Mouse (Mus musculus) layer of hippocampus, adult 18-20 months (tissue): ENCODE data around the gene Xpc. TPM values are rescaled to one million over a fixed set of nuclear protein-coding genes. Genes with fewer than 3 reads are reported as not detected.

ENCODE experiments used
- DNase-seq, 2 experiments: peaks; one replicate each; pipeline ENCODE4 v3.0.0; 2022; ENCODE audit warnings: low spot score in 2 of 2
- long read RNA-seq: library from polyadenylated mRNA; stranded (forward); transcript quantifications from one replicate; pipeline ENCODE4 v2.0.0, GENCODE M21; 2021
- total RNA-seq, 2 experiments: library from RNA; stranded (reverse); gene quantifications; 2 replicates each; pipeline ENCODE4 v1.2.3; 2021

Gene Xpc
- total RNA-seq = 10 to 100 TPM; 11.8 to 14.6 TPM
- long read RNA-seq, transcript Xpc-201 (16 exons, 3,634 nt) = major isoform, 24 of 28 reads
- long read RNA-seq, partial matches to known transcripts = 2 of 28 reads
- long read RNA-seq, other reads (novel, unspliced or antisense) = 2 of 28 reads

DNA sequence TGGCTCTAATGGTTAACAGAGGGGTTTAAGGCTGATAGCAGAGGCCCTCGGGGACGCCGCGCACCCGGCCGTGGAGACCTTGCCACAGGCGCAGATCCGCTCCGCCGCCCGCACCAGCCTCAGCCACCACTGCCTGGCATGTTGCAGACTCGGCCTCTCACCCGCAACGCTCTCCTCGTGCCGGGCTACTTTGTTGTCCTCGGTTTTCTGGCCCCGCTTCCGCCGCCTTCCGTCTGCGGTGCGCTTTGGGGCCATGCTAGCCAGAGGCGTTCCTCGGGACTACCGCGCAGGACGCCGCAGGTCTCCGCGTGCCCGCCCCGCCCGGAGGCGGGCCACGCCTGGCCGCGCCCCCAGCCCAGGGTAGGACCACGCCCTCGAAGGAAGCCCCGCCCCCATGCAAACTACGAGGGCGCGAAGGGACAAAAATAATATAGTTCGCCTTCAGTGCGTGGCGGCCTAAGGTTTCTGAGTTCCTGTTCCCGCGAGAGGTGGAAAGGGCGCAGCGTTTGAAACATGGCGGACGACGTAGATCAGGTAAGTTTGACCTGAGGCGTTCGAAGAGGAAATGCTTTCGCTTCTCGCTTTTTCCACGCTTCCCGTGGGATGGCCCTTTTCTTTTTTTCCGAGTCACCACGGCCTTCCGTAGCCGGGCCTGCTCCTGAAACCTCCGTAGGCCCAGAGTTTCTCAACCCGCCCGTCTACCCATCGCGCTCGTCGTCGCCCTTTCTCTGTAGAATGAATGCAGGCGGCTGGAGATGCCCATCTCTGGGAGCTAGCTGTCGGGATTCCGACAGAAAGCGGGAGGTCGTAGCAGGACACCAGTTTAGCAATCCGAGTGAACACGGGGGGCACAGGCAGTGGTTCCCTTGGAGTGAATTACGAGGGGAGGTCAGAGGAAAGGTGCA is at the start of gene Xpc, which contains the start of gene Lsm3:
TSS of gene Xpc (minus strand) at position 344 of the 905 bp plus-strand sequence.
TSS of gene Lsm3 (plus strand) at position 384 of the 905 bp plus-strand sequence.
- peak; percentile 97 to 99 for DNase-seq

- DNase-seq = no peak
Observed at GRCm38 (mm10) chr6:91563031-91563430, 47.3 kb upstream of the Xpc start.

GRCm38 (mm10) chr6:91560186-91560585 is 44.5 kb upstream of the Xpc start:
- DNase-seq = no peak

GRCm38 (mm10) chr6:91559371-91559770 is 43.7 kb upstream of the Xpc start:
- DNase-seq = peak; percentile 75 to 85

DNA sequence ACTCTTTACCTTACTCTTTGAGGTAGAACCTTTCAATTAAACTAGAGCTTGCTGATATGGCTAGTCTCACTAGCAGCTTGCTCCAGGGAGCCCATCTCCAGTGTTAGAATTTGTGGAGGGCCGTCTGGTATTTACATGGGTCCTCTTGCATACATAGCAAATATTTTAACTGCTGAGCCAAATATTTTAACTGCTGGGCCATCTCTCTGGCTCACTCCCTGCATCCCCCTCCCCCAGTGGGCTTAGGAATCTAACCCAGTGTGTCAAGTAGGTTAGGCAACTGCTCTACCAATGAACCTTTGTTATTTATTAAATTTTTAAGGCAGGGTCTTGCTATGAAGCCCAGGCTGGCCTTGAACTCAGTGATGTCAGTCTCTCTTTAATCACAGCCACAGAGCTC is 42.9 kb upstream of the Xpc start:
- DNase-seq = no peak

GRCm38 (mm10) chr6:91552693-91553092 is 37.0 kb upstream of the Xpc start:
- no peak for DNase-seq

DNA sequence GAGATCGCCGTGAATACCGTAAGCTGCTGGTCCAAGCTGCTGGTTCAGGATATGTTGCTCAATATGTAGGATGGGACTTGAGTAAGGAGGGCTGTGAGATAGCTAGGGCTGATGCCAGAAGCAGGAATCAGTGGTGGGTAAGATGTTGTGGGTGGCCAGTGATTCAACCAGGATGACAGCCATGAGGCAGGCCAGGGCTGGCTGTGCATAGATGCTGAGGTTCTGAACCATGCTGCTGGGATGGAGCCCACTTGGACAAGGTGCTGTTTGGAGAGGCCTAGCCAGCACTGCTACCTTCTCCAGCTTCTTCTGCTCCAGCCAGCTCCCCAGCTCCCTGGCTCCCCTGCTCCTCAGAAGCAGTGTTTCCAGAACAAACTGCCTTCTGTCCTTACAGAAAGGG is 36.0 kb upstream of the Xpc start:
- DNase-seq = no peak

DNA sequence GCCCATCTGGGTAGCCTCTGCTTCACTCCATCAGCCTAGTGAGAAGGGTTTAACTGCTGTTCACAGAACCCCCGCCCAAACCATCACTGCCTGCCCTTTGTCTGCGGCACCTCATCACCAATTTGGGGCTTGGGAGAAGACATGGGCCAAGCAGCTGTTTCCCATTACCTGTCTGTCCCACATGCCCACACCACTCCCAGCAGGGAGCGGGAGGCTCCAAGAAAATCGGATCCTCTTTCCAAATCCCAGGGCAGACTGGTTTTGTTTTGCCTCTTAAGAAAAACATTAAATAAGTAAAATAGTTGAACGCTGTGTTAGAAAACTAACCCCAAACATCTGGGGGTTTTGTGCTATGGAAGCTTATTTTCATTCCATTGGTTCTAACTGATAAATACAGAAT is 33.9 kb upstream of the Xpc start:
- no peak for DNase-seq

DNA sequence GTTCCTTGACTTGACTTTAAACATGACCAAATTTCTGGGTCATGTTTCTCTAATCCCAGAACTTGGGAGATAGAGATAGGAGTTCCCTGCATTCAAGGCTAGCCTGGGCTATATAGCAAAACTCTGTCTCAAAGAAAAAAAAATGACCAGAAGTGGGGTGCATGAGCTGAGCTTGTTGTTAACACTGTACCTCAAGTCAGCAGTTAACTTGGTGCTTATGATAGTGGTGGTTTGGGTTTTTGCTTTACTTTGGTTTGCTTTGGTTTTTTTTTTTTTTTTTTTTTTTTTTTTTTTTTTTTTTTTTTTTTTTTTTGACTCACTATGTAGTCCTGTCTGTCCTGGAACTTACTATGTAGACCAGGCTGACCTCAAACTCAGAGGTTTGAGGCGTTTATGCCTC is 31.6 kb upstream of the Xpc start:
- no peak for DNase-seq

DNA sequence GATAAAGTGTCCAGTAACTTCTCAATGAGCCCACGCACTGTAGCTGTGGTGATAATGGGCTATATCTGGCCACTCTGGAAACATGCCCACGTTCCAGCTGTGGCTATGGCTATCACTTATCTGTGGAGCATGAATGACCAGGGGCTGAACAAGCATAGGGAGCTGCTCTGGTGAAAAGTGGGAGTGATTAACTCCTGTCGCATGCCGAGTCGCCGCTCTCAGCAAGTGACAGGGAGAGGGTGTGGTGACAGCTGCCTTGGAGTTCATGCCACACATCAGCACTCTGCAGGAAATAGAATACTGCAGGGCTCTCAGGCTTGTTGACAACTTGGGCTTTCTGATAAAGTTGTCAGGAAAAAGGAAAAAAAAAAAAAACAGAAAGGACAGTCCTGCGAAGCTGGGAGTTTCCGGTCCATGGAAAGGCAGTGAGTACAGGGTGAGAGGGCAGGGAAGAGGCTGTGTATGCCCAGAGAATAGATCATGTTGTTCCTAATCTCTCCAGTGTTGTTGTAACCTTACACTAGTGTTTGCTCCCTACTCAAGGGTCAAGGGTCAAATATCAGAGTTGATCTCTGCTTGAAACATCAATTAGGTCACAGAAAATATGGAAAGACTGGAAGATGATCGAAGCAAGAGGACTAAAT is 30.7 kb upstream of the Xpc start:
- DNase-seq = no peak

DNA sequence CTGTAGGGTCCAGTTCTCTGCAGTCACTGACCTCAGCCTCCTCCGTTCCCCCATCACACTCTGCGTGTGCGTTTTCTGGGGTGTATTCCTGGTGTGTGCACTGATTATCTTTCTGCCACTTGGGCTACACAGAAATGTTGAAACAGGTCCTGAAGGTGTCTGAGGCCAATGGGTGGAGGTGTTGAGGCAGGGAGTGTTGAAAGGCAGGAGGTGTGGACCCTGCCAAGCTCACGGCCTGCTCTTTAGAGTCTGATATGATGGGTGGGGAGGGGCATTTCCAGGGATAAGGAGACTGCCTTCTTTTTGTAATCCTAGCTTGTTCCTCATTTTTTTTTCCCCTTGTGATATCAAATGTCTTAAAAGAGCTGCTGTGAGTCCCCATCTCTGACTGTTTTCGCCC is 27.4 kb upstream of the Xpc start:
- DNase-seq = no peak

DNA sequence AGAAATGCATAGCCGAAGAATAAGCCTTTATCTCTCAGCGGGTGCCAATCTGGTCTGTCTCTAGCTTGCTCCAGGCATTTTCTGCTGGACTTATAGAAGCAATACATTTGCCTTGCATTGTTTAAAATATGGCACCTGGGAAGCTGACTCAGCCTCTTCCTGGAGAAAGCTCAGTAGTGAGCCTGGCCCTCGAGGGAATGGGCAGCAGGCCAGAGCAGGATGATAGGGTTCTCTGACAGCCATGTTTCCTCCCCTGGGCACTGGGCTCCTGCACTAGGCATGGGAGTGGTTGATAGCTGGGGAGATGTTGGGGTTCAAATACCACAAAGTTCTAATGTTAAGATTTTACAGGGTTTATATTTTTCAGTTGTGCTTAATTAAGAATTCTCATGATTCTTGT is 25.6 kb upstream of the Xpc start:
- no peak for DNase-seq

DNA sequence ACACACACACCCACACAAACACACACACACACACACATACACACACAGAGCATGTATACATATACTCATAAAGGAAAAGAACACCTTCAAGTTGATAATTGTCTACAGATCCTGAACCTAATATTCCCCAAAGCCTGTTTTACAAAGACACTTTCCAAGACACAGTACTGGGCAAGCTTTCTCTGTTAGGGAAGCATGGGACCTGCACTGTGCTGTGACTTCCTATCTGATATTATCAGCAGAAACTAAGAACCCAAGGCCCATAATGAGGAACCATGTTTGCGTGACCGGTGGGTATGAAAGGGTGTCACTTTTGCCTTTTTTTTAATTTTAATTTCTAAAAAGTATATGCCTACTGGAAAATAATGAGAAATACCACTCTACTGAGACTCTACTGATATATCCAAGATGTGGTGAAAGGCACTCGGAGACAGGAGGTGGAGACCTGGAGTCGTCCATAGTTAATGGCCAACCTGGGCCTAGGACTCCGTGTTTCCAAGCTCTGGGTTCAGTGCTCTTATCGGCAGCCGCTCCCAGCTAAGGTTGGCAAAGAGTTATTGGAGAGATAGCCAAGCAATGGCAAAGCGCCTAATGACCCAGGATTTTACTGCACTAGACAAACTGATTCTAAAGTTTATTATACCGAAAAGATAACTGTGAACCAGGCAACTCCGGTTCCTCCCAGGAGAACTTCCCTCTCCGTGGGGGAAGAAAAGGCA is 20.5 kb upstream of the Xpc start:
- DNase-seq = no peak

- no peak for DNase-seq
Observed at GRCm38 (mm10) chr6:91535231-91535630, 19.5 kb upstream of the Xpc start.

DNA sequence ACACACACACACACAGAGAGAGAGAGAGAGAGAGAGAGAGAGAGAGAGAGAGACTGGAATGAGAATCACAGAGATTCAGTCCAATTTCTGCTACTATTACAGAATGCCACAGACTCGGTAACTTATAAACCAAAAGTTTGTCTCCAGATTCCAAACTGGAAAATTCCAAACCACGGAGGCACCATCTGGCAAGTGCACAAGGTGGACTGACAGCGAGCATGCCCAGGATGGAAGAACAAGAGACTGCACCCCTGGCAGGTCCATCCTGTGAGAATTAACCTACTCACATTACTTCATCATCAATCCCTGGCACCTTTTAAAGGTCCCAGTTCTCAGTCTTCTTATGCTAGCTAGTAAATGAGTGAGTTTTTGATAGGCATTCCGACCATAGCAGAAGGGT is 18.6 kb upstream of the Xpc start:
- DNase-seq = no peak

DNA sequence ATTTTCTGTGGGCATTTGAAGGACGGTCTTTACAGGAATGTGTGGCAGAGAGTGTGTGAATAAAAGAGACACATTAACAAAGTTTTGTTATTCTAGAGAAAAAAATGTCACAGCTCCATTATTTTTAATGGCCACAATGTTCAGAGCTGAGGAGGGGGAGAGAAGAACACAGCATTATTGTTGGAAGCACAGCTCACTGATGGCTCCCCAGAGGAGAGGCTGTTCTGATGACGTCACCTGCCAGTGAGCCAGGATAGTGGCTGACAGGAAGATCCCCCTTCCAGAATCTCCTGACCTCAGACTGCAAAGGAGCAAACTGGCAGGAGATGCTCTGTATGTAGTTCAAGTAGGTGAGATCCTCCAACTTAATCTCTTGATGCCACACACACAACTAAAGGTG is 18.1 kb upstream of the Xpc start:
- DNase-seq = no peak

DNA sequence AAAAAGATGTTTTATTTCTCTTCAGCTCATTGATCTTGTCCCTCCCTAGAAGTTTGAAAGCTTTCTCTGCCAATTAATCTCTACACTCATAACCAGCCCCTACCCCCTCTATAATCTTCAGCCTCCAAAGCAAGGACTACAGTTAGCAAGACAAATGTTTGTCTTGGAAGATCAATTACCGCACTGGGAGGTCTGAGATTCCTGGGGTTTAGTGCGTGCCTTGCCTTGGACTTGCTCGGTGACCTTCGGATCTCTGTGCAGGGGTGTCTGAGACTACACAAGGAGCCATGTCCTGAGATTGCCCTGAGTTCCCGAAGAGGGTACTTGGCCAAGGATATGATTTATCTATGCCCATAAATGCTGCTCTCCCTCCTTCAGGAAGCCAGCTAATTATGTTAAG is 17.7 kb upstream of the Xpc start:
- no peak for DNase-seq

DNA sequence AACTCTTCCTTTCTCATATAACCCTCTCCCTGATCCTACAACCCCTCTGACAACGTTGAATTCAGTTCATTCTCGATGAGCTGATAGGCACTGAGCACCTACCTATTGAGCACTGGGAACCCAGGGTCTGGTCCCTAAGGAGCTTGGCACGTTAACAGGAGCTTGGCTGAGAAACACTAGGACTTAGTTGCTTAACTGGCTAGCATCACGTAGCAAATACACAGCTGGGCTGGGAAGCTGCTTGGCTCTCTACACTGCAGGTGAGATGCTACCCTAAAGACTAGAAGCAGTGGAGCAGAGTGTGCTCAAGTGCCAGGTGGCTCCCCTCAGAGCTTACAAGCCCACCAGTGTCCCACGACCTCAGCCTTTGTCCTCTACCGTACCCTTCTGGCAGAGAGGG is 17.0 kb upstream of the Xpc start:
- DNase-seq = no peak

- no peak for DNase-seq
Observed at GRCm38 (mm10) chr6:91531276-91531675, 15.6 kb upstream of the Xpc start.

GRCm38 (mm10) chr6:91530673-91531072 is 15.0 kb upstream of the Xpc start:
- no peak for DNase-seq

DNA sequence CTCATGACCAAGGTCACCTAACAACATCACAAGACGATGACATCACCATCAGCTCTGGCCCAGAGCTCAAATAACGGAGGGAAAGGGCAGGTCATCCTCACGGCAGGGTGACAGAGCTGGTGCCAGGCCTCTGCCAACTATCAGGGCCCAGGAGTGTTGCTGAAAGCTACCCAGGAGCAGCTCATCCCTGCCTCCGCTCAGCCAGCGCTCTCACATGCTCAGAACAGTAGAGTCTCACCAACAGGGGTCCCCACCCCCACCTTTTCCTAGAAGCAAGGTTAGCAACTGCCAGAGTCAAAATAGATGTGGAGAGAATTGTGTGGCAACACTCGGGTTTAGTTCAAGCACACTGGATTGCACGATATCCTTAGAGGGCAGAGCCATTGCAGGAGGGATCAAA is 12.6 kb upstream of the Xpc start:
- no peak for DNase-seq
